Mouse (Mus musculus) forebrain, embryonic 16.5 days (tissue): ENCODE measurements around the gene Adam8. TPM values are rescaled to one million over a fixed set of nuclear protein-coding genes. Genes with fewer than 3 reads are reported as not detected.

Experiments used
- ATAC-seq: fragments of 200-750 bp; cut with Nextera tagmentation; 2 replicates; pipeline ENCODE4 v1.8.0; 2017; ENCODE audit warnings: mild to moderate bottlenecking, moderate library complexity
- H3K27ac ChIP-seq: fragments of 300-500 bp; sonication (generic); 2 replicates; pipeline ENCODE4 v1.5.1; 2014; ENCODE audit warnings: low read length, control low read depth
- H3K27me3 ChIP-seq: fragments of 300-500 bp; sonication (generic); replicated peaks from 2 replicates; pipeline ENCODE4 v1.6.1; 2014; ENCODE audit warnings: low read length; ENCODE audit not compliant: control insufficient read depth, insufficient read depth
- H3K36me3 ChIP-seq: fragments of 300-500 bp; sonication (generic); 2 replicates; pipeline ENCODE4 v1.6.1; 2014; ENCODE audit not compliant: control insufficient read depth, insufficient read depth
- H3K4me1 ChIP-seq: fragments of 300-500 bp; sonication (generic); replicated peaks from 2 replicates; pipeline ENCODE4 v1.6.1; 2014; ENCODE audit warnings: low read length; ENCODE audit not compliant: control insufficient read depth, insufficient read depth
- H3K4me2 ChIP-seq: fragments of 300-500 bp; sonication (generic); 2 replicates; pipeline ENCODE4 v1.6.1; 2014; ENCODE audit warnings: mild to moderate bottlenecking, low read length, control low read depth
- H3K4me3 ChIP-seq: fragments of 300-500 bp; sonication (generic); replicated peaks from 2 replicates; pipeline ENCODE4 v1.5.1; 2014; ENCODE audit warnings: mild to moderate bottlenecking, low read length, control low read depth
- H3K9ac ChIP-seq: fragments of 300-500 bp; sonication (generic); replicated peaks from 2 replicates; pipeline ENCODE4 v1.6.1; 2014; ENCODE audit warnings: low read depth, low read length, control low read depth
- H3K9me3 ChIP-seq: fragments of 300-500 bp; sonication (generic); 2 replicates; pipeline ENCODE4 v1.6.1; 2016; ENCODE audit warnings: low read length; ENCODE audit not compliant: control insufficient read depth
- WGBS: fragments of 180-500 bp; shearing (Covaris S2); extraction: QIAGEN DNeasy Blood & Tissue Kit; methylation state at CpG from one replicate; pipeline ENCODE4 v1.1.7; 2014; 5-methylcytosine and 5-hydroxymethylcytosine counted together
- polyA plus RNA-seq: library from polyadenylated mRNA; unstranded; fragments of >200 nt; fragmentation: Nextera tagmentation; extraction: Ambion mirVana; gene quantifications from 2 replicates; pipeline ENCODE4 v1.2.1, GENCODE M21; 2015

The Adam8 gene
- polyA plus RNA-seq, 1 experiment from 2014 or later = 4.7 TPM

DNA sequence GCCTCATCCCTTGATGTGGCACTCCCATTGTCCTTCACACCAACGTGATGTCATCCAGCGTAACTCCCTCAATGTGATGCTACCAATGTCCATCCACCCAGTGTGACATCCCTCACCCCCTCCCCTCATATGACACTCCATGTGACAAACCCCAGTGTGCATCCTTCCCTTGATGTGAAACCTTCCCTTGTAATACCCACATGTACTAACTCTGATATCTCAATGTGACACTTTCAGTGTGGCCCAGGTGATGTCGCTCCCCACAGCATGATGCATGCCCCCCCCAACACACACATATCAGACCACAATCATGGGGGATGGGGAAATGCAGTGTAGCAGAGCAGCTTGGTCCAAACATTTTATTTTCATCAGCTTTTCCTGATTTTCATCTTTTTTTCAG, 35.7 kb downstream of the Adam8 start:
- Histone ChIP-seq H3K4me2 (no peak overlapping the region), H3K36me3 (no peaks in the 10 kb centered on the region), H3K27ac (no peak overlapping the region), H3K4me3 (no peak overlapping the region), H3K9ac (no peak overlapping the region), H3K9me3 (no peaks in the 10 kb centered on the region), H3K27me3 (peaks cover 6% of the 10 kb centered on the region; the same call in 1 of the 2 replicates), H3K4me1 (peaks cover 3% of the 10 kb centered on the region; the same call in 1 of the 2 replicates)
- 84% methylated on average over 3 of the region's 3 CpGs for WGBS
- no peak for ATAC-seq

DNA sequence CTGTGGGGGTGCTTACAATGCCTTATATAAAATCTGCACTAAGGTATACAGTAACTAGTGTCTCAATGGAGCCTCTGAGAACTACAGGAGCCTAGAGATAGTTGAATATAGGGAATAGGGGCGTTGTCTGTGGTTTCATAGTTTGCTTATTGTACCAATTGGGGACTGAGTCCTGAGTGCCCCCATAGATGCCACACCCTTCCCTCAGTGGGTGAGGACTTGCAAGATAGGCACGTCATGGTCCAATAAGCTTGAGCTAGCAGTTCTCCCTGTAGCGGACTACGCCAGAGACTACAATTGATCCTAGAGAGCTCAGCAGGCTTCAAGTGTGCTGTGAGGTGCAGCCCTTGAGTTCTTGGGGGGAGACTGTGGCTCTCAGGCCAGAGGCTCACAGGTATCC, 36.9 kb downstream of the Adam8 start:
- H3K9me3 ChIP-seq = no peaks in the 10 kb centered on the region
- no peak for ATAC-seq
- no peaks in the 10 kb centered on the region for H3K36me3 ChIP-seq

DNA sequence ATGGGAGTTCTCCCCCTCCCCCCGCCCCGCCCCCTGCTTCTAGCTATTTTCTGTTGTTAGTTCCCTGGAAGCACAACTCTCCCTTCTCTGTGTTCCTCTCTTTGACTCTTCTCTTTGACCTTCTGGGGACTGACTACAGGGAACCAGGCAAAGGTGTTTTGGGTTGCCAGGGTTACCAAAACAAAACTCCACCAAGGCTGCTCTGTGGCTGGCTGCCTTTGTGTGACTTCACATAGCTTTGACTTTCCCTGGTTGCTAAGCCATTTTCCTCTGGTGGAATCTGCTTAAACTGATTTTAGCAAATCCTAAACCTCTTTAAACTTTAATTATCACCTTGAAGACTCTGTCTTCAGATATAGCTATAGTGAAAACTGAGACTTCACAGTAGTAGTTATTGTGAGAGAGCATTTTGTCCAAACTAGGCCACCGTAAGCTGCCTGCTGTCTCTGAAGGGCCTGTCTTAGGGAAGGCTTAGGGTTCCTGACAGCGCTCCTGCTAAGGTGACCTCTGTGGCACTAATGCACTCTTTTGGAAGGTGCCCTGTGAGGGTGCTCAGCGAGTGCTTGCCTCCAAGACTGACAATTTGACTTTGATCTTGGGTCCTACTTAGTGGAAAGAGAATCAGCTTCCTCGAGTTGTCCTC, 40.2 kb downstream of the Adam8 start:
- no peak overlapping the region for H3K4me2 ChIP-seq
- no peaks in the 10 kb centered on the region for H3K9me3 ChIP-seq
- no peak overlapping the region for H3K4me3 ChIP-seq
- WGBS = 60% methylated on average over 6 of the region's 6 CpGs
- H3K9ac ChIP-seq = no peak overlapping the region
- no peaks in the 10 kb centered on the region for H3K36me3 ChIP-seq
- no peak overlapping the region for H3K27ac ChIP-seq
- peaks cover 27% of the 10 kb centered on the region for H3K27me3 ChIP-seq
- no peak for ATAC-seq
- peaks cover 16% of the 10 kb centered on the region for H3K4me1 ChIP-seq

More for the DNA sequence above, 36.9 kb downstream of the Adam8 start:
- no peak overlapping the region for H3K4me3 ChIP-seq
- H3K27me3 ChIP-seq = peaks cover 12% of the 10 kb centered on the region
- whole genome bisulfite sequencing = 81% methylated on average over 4 of the region's 4 CpGs
- no peak overlapping the region for H3K4me2 ChIP-seq
- peaks cover 11% of the 10 kb centered on the region for H3K4me1 ChIP-seq
- no peak overlapping the region for H3K27ac ChIP-seq
- no peak overlapping the region for H3K9ac ChIP-seq

GRCm38 (mm10) chr7:139951079-139951478, 41.3 kb downstream of the Adam8 start:
- Histone ChIP-seq H3K4me2 (peak overlapping the region; percentile 52), H3K4me1 (peaks cover 16% of the 10 kb centered on the region), H3K9ac (no peak overlapping the region; the same call in 1 of the 2 replicates), H3K27me3 (peaks cover 34% of the 10 kb centered on the region), H3K27ac (no peak overlapping the region), H3K4me3 (peak overlapping the region; percentile 29), H3K9me3 (no peaks in the 10 kb centered on the region), H3K36me3 (no peaks in the 10 kb centered on the region)
- ATAC-seq = no peak
- WGBS = 9% methylated on average over 16 of the region's 16 CpGs

DNA sequence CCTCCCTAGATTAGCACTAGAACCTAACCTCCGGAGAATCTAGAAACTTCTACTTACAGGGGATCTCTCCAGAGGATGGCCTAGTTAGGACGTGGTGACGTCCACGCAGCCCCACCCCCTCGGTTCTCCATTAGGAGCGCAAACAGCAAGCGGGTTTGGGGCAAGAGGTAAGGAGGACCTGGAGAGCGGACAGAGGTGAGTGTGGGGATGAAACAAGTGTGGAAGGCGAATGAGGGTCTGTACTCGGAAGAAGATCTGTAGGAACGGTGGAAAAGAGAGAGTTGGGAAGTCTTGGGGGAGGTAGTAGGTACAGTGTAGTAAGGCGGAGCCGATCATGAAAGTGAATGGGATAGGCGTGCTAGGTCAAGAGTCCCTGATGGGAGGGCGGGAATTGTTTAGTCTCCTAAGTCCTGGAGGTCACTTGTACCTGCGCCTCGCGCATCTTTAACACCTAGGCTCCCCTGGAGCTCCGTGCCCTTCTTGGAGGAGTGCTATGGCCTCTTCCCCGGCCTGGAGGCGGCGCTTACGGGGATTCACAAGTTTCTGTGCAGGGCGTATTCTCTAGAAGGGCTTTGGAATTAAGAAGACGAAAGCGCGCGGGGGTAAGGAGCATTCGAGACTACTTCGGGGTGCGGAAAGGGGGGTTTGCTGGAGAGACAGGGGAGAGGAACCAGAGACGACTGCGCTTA, 41.9 kb downstream of the Adam8 start:
- H3K9ac ChIP-seq = peak overlapping the region; percentile 35
- peak overlapping the region; percentile 52 for H3K4me2 ChIP-seq
- H3K36me3 ChIP-seq = no peaks in the 10 kb centered on the region
- no peaks in the 10 kb centered on the region for H3K9me3 ChIP-seq
- WGBS = under 1% methylated on average over 33 of the region's 33 CpGs
- ATAC-seq = peak; percentile 57; the same call in 1 of the 2 replicates
- no peak overlapping the region for H3K27ac ChIP-seq
- peaks cover 16% of the 10 kb centered on the region for H3K4me1 ChIP-seq
- peaks cover 40% of the 10 kb centered on the region for H3K27me3 ChIP-seq
- H3K4me3 ChIP-seq = peak overlapping the region; percentile 29

DNA sequence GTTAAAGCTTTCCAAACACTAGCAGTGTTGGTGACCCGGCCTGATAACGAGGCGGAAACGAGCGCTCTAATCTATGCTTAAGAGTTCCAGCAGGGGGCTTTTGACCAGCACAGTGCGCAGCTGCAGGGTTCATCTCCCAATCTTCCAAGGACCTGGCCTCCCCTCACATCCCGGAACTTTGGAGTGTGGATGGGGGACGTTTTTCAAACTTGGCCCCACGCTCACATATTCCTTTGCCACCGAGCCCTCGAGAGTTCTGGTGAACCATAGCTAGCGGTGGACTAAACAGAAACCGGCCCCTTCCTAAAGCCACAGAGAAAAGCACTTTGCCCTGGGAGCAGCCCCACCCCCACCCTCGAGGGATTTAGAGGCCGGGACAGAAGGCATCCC, 42.5 kb downstream of the Adam8 start:
- H3K36me3 ChIP-seq = no peaks in the 10 kb centered on the region
- peaks cover 16% of the 10 kb centered on the region for H3K4me1 ChIP-seq
- H3K27me3 ChIP-seq = peaks cover 46% of the 10 kb centered on the region
- H3K9ac ChIP-seq = no peak overlapping the region
- H3K4me3 ChIP-seq = peak overlapping the region; percentile 29
- 1% methylated on average over 15 of the region's 15 CpGs for WGBS
- peak; percentile 71; the same call in 1 of the 2 replicates for ATAC-seq
- no peaks in the 10 kb centered on the region for H3K9me3 ChIP-seq
- peak overlapping the region; percentile 52 for H3K4me2 ChIP-seq
- H3K27ac ChIP-seq = no peak overlapping the region

GRCm38 (mm10) chr7:139946032-139946431, 46.3 kb downstream of the Adam8 start:
- Histone ChIP-seq H3K27ac (no peak overlapping the region), H3K36me3 (no peaks in the 10 kb centered on the region), H3K4me3 (no peak overlapping the region), H3K9ac (no peak overlapping the region), H3K9me3 (no peaks in the 10 kb centered on the region), H3K27me3 (peaks cover 65% of the 10 kb centered on the region), H3K4me2 (no peak overlapping the region), H3K4me1 (peaks cover 22% of the 10 kb centered on the region)
- 28% methylated on average over 5 of the region's 5 CpGs for WGBS
- ATAC-seq = no peak

GRCm38 (mm10) chr7:139945516-139945915, 46.8 kb downstream of the Adam8 start:
- no peak for ATAC-seq
- H3K9ac ChIP-seq = no peak overlapping the region
- no peaks in the 10 kb centered on the region for H3K9me3 ChIP-seq
- peaks cover 66% of the 10 kb centered on the region for H3K27me3 ChIP-seq
- WGBS = 14% methylated on average over 5 of the region's 5 CpGs
- no peak overlapping the region for H3K4me3 ChIP-seq
- peaks cover 17% of the 10 kb centered on the region for H3K4me1 ChIP-seq
- H3K36me3 ChIP-seq = no peaks in the 10 kb centered on the region
- no peak overlapping the region for H3K27ac ChIP-seq
- H3K4me2 ChIP-seq = no peak overlapping the region

DNA sequence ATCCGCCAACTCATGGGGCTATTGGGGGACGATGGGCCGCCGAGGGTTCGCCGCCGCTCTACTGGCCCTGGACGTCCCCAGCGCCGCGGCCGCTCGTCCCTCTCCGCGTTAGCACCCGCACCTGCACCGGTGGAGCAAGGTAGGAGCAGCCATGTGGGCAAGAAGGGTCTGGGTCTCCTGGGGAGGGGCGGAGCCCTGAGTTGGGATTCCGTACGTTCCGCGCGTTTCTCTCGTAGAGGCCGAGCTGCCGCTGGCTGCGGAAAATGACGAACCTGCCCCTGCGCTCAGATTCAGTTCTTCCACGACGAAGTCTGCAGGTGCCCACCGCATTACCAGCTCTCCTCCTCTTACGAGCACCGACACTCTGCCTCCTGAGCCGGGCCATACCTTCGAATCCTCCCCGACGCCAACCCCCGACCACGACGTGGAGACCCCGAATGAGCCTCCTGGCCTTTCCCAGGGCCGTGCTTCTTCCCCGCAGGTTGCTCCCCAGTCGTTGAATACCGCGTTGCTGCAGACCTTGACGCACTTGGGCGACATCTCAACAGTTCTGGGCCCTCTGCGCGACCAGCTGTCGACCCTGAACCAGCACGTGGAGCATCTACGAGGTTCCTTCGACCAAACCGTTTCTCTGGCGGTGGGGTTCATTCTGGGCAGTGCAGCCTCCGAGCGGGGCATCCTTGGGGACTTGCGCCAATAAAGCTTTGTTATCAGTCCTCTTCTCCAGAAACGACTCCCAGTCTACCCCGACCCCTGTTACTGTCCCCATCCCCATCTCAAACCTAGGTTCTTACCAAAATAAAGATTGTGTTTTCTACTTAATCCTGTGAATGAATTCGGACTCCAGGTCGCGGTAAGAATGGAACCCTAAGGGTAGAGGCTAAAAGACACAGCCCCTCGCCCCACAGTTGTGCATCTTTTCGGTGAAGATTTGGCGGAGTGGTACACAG, 47.8 kb downstream of the Adam8 start:
- Histone ChIP-seq H3K9me3 (no peaks in the 10 kb centered on the region), H3K27me3 (peaks cover 61% of the 10 kb centered on the region), H3K27ac (no peak overlapping the region), H3K4me2 (peak overlapping the region; percentile 52), H3K4me1 (peaks cover 9% of the 10 kb centered on the region), H3K9ac (peak overlapping the region; percentile 22; the same call in 1 of the 2 replicates), H3K36me3 (no peaks in the 10 kb centered on the region), H3K4me3 (peak overlapping the region; percentile 35)
- no peak for ATAC-seq
- 3% methylated on average over 68 of the region's 68 CpGs for WGBS
